Mouse (Mus musculus): ENCODE measurements around the gene Zcchc3.

GRCm38 (mm10) chr2:152393225-152394017, 21.4 kb downstream of the Zcchc3 start:
- TF ChIP-seq TAL1 (IDR thresholded peaks at IDR 0.05; ENCODE audit: low read length) (no peak), GATA1 (IDR thresholded peaks at IDR 0.05; ENCODE audit: low read length) (no peak)
